In the genomic region with DNA sequence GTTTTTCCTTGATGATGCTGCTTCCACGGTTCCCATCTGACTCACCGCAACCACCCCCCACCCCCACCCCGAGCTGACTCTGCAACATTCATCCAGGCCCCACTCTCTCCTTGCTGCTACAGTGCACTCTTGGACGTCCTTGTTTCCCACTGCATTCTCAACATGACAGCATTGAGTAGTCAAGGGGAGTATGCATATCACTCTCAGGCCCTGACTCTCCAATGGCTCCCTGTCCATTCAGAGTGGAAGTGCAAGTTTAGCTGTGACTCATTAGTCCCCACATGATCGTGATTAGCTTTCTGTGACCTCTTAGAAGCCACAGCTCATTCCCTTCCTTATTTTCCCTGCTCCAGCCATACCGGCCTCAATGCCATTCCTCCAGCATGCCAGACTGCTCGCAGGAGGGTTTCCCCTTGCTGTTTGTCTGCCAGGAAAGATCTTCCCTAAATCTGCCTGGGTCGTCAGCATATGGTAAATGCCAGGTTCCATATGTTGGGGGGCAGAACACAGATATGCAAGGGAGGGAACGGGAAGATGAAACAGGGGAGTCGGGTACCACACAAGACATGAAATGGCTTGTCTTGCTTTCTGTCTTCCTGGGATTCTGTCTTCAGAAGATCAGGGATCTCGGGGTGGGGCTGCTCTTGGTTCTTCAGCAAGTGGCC, we compare ENCODE assay signal across 15 mouse cellular contexts. TPM values are rescaled to one million over a fixed set of nuclear protein-coding genes. Genes with fewer than 3 reads are reported as not detected.
A peak's percentile ranks its signal among the peaks of the same experiment; 100 is the strongest.
DNase-seq lines count a peak whose midpoint lies in the region; ATAC-seq and TF ChIP-seq lines count a peak whose summit lies in the region.
"Had no signal": no experiment of that assay in that cellular context is flagged by ENCODE, and none has a peak within 500 bp of the region (broad histone marks: within the 10 kb centered on the region; RNA-seq: fewer than 3 reads in every experiment).

No protein-coding gene starts in this region.

- CTCF ChIA-PET in Patski (lab: Charles Lee): interaction anchor here (1.6 kb wide), 1 partner anchor 20 kb away, joined by 4 read pairs; no protein-coding TSS in a partner anchor

- ATAC-seq in forebrain, embryonic 14.5 days: no peak; the same call in 1 of the 2 replicates
- no peak for ATAC-seq in forebrain, embryonic 16.5 days
- peak; percentile 66 for ATAC-seq in Patski
- ATAC-seq in hindbrain, embryonic 14.5 days (ENCODE audit: low FRiP score): no peak
- no peak for ATAC-seq in neural tube, embryonic 14.5 days (ENCODE audit: low read depth)

- in situ Hi-C loops in Patski (cut with MboI; ENCODE audit: low pct_unique_long_range_greater_than_20kb): no loop called here

- peak; percentile 54 for DNase-seq in forebrain, embryonic 14.5 days (ENCODE audit: low spot score)
- no peak for DNase-seq in Patski (ENCODE audit: low read depth, low spot score)
- no peak for DNase-seq in hindbrain, embryonic 14.5 days (ENCODE audit: low spot score)
- DNase-seq in right cerebral cortex, adult 18-20 months: no peak
- no peak for DNase-seq in kidney, adult 2 months
- DNase-seq: B cell, adult 2 months; lung, adult 18-20 months; lung, postnatal 4 days; thymus, postnatal 14 days had no signal

- H3K36me3 ChIP-seq in forebrain, embryonic 14.5 days (ENCODE audit: control insufficient read depth, insufficient read depth, low read length): no peaks in the 10 kb centered on the region
- H3K36me3 ChIP-seq in forebrain, embryonic 16.5 days (ENCODE audit: control insufficient read depth, insufficient read depth): no peaks in the 10 kb centered on the region
- H3K36me3 ChIP-seq in hindbrain, embryonic 14.5 days (replicated peaks; ENCODE audit: control insufficient read depth, insufficient read depth): no peaks in the 10 kb centered on the region
- no peaks in the 10 kb centered on the region for H3K36me3 ChIP-seq in neural tube, embryonic 14.5 days (ENCODE audit: control insufficient read depth, insufficient read depth, low read length)
- H3K36me3 ChIP-seq in kidney, adult 2 months (ENCODE audit: control insufficient read depth, insufficient read depth, low read length): no peaks in the 10 kb centered on the region
- H3K36me3 ChIP-seq: heart, embryonic 15.5 days; limb, embryonic 15.5 days had no signal

- WGBS in forebrain, embryonic 14.5 days: 64% methylated on average over 11 of the region's 11 CpGs
- WGBS in forebrain, embryonic 16.5 days: 56% methylated on average over 11 of the region's 11 CpGs
- 64% methylated on average over 11 of the region's 11 CpGs for WGBS in hindbrain, embryonic 14.5 days
- 59% methylated on average over 11 of the region's 11 CpGs for WGBS in neural tube, embryonic 14.5 days
- 90% methylated on average over 11 of the region's 11 CpGs for WGBS in kidney, adult 2 months

- no peak overlapping the region for H3K4me3 ChIP-seq in forebrain, embryonic 14.5 days (ENCODE audit: low read depth, low read length)
- H3K4me3 ChIP-seq in forebrain, embryonic 16.5 days (replicated peaks; ENCODE audit: low read length): no peak overlapping the region
- H3K4me3 ChIP-seq in hindbrain, embryonic 14.5 days (replicated peaks; ENCODE audit: low read length): no peak overlapping the region; the same call in 1 of the 2 replicates
- no peak overlapping the region for H3K4me3 ChIP-seq in neural tube, embryonic 14.5 days (ENCODE audit: low read depth, low read length)
- no peak overlapping the region for H3K4me3 ChIP-seq in kidney, adult 2 months (ENCODE audit: insufficient read depth, low read depth, low read length)

- TF ChIP-seq CTCF in Patski (IDR thresholded peaks at IDR 0.05): no peak
- TF ChIP-seq CTCF in kidney, adult 2 months (conservative IDR thresholded peaks at IDR 0.05; ENCODE audit: insufficient read depth, insufficient read length, low read depth, low read length): no peak

- H3K27ac ChIP-seq in forebrain, embryonic 14.5 days (ENCODE audit: low read depth, low read length): 0 out of 2 replicates have a peak overlapping the region, but pooled peaks have one; percentile 50
- no peak overlapping the region for H3K27ac ChIP-seq in forebrain, embryonic 16.5 days (ENCODE audit: low read length)
- peak overlapping the region; percentile 91 for H3K27ac ChIP-seq in hindbrain, embryonic 14.5 days
- H3K27ac ChIP-seq in neural tube, embryonic 14.5 days (ENCODE audit: low read depth, low read length): peak overlapping the region; percentile 76; the same call in 1 of the 2 replicates
- H3K27ac ChIP-seq in kidney, adult 2 months (ENCODE audit: insufficient read depth, low read depth, low read length): no peak overlapping the region
- H3K27ac ChIP-seq: heart, embryonic 15.5 days; kidney, postnatal 0 days; limb, embryonic 15.5 days; stomach, postnatal 0 days had no signal

- H3K27me3 ChIP-seq in forebrain, embryonic 14.5 days (replicated peaks; ENCODE audit: control insufficient read depth, insufficient read depth, low read length): peaks cover 16% of the 10 kb centered on the region
- peaks cover 17% of the 10 kb centered on the region for H3K27me3 ChIP-seq in forebrain, embryonic 16.5 days (replicated peaks; ENCODE audit: control insufficient read depth, insufficient read depth, low read length)
- H3K27me3 ChIP-seq in Patski: no peaks in the 10 kb centered on the region
- peaks cover 17% of the 10 kb centered on the region; the same call in 1 of the 2 replicates for H3K27me3 ChIP-seq in hindbrain, embryonic 14.5 days (ENCODE audit: control insufficient read depth, insufficient read depth, low read length)
- no peaks in the 10 kb centered on the region for H3K27me3 ChIP-seq in neural tube, embryonic 14.5 days (ENCODE audit: control insufficient read depth, insufficient read depth, low read length)
- no peaks in the 10 kb centered on the region for H3K27me3 ChIP-seq in kidney, adult 2 months (replicated peaks; ENCODE audit: control insufficient read depth, insufficient read depth, low read length)

- POLR2A ChIA-PET in Patski (lab: Charles Lee): no interaction called here

- H3K9me3 ChIP-seq in forebrain, embryonic 14.5 days (replicated peaks; ENCODE audit: control insufficient read depth, low read length): no peaks in the 10 kb centered on the region
- H3K9me3 ChIP-seq in forebrain, embryonic 16.5 days (ENCODE audit: control insufficient read depth, low read length): no peaks in the 10 kb centered on the region
- no peaks in the 10 kb centered on the region for H3K9me3 ChIP-seq in hindbrain, embryonic 14.5 days (ENCODE audit: control insufficient read depth, low read length)
- H3K9me3 ChIP-seq in neural tube, embryonic 14.5 days (ENCODE audit: control insufficient read depth, low read length): no peaks in the 10 kb centered on the region
- H3K9me3 ChIP-seq: heart, embryonic 15.5 days; limb, embryonic 15.5 days had no signal

- H3K9ac ChIP-seq in forebrain, embryonic 14.5 days (ENCODE audit: low read length): no peak overlapping the region; the same call in 1 of the 2 replicates
- no peak overlapping the region for H3K9ac ChIP-seq in forebrain, embryonic 16.5 days (replicated peaks; ENCODE audit: low read depth, low read length)
- H3K9ac ChIP-seq in hindbrain, embryonic 14.5 days: peak overlapping the region; percentile 64; the same call in 1 of the 2 replicates
- H3K9ac ChIP-seq in neural tube, embryonic 14.5 days (replicated peaks; ENCODE audit: low read depth, low read length): no peak overlapping the region

- no peak for TF ChIP-seq POLR2A in kidney, adult 2 months (IDR thresholded peaks at IDR 0.05; ENCODE audit: low read depth, low read length)

- H3K4me2 ChIP-seq in forebrain, embryonic 14.5 days (ENCODE audit: low read length): peak overlapping the region; percentile 68
- H3K4me2 ChIP-seq in forebrain, embryonic 16.5 days (ENCODE audit: low read length): no peak overlapping the region
- peak overlapping the region; percentile 68 for H3K4me2 ChIP-seq in hindbrain, embryonic 14.5 days (replicated peaks)
- no peak overlapping the region; the same call in 1 of the 2 replicates for H3K4me2 ChIP-seq in neural tube, embryonic 14.5 days (ENCODE audit: low read depth, low read length)

- peaks cover 10% of the 10 kb centered on the region for H3K4me1 ChIP-seq in forebrain, embryonic 14.5 days (ENCODE audit: control insufficient read depth, insufficient read depth, low read length)
- peaks cover 23% of the 10 kb centered on the region for H3K4me1 ChIP-seq in forebrain, embryonic 16.5 days (replicated peaks; ENCODE audit: control insufficient read depth, insufficient read depth, low read length)
- H3K4me1 ChIP-seq in hindbrain, embryonic 14.5 days (replicated peaks; ENCODE audit: control insufficient read depth, insufficient read depth, low read length): peaks cover 28% of the 10 kb centered on the region
- peaks cover 24% of the 10 kb centered on the region for H3K4me1 ChIP-seq in neural tube, embryonic 14.5 days (ENCODE audit: control insufficient read depth, insufficient read depth, low read length)
- peaks cover 3% of the 10 kb centered on the region; the same call in 1 of the 2 replicates for H3K4me1 ChIP-seq in kidney, adult 2 months (ENCODE audit: control insufficient read depth, insufficient read depth, low read length)

RNA-seq across cellular contexts. Expression of a gene that starts 21.1 kb away (rescaled TPM):
- 25.3 and 26.5 TPM in 2 replicates for polyA plus RNA-seq in forebrain, embryonic 14.5 days (2014; fragmentation: Nextera tagmentation; extraction: Ambion mirVana)
- 28.0 and 29.2 TPM in 2 replicates for polyA plus RNA-seq in forebrain, embryonic 16.5 days (2015; fragmentation: Nextera tagmentation; extraction: Ambion mirVana)
- 17.4 TPM for polyA plus RNA-seq in Patski (2021)
- polyA plus RNA-seq in hindbrain, embryonic 14.5 days (2014; fragmentation: Nextera tagmentation; extraction: Ambion mirVana): 37.6 and 40.8 TPM in 2 replicates
- 19.2 and 28.0 TPM in 2 replicates for polyA plus RNA-seq in neural tube, embryonic 14.5 days (2014; fragmentation: Nextera tagmentation; extraction: Ambion mirVana)
- 15.5 and 19.4 TPM in 2 replicates for polyA plus RNA-seq in kidney, adult 2 months (2012; rRNA removed)

Comparison
In these comparisons a context has a peak if more than half of its experiments do, and no peak if none do; other contexts are left out.
1. H3K27ac ChIP-seq: peak in forebrain, embryonic 14.5 days (single experiment), hindbrain, embryonic 14.5 days (single experiment) and neural tube, embryonic 14.5 days (single experiment); none in forebrain, embryonic 16.5 days (single experiment) and kidney, adult 2 months (single experiment).
2. H3K4me2 ChIP-seq: peak in forebrain, embryonic 14.5 days (single experiment) and hindbrain, embryonic 14.5 days (single experiment); none in forebrain, embryonic 16.5 days (single experiment) and neural tube, embryonic 14.5 days (single experiment).